Mouse (Mus musculus) heart, postnatal 0 days (tissue): ENCODE data around the gene Ctr9. TPM values are rescaled to one million over a fixed set of nuclear protein-coding genes. Genes with fewer than 3 reads are reported as not detected.

Experiments used
- ATAC-seq: fragments of 200-750 bp; cut with Nextera tagmentation; 2 replicates; pipeline ENCODE4 v1.8.0; 2017; ENCODE audit warnings: low read depth, moderate number of reproducible peaks, moderate library complexity; ENCODE audit not compliant: insufficient read depth
- DNase-seq: peaks from one replicate; pipeline ENCODE4 v3.0.0-alpha.2; 2016; ENCODE audit warnings: low spot score
- H3K27ac ChIP-seq: fragments of 300-500 bp; sonication (generic); 2 replicates; pipeline ENCODE4 v1.5.1; 2014; ENCODE audit warnings: low read depth, mild to moderate bottlenecking
- H3K27me3 ChIP-seq: fragments of 300-500 bp; sonication (generic); 2 replicates; pipeline ENCODE4 v1.6.1; 2014; ENCODE audit warnings: low read length, mixed read lengths; ENCODE audit not compliant: control insufficient read depth, insufficient read depth
- H3K36me3 ChIP-seq: fragments of 300-500 bp; sonication (generic); replicated peaks from 2 replicates; pipeline ENCODE4 v1.6.1; 2014; ENCODE audit warnings: low read length, mixed read lengths; ENCODE audit not compliant: control insufficient read depth, insufficient read depth
- H3K4me1 ChIP-seq: fragments of 300-500 bp; sonication (generic); 2 replicates; pipeline ENCODE4 v1.6.1; 2014; ENCODE audit warnings: antibody characterized with exemption; ENCODE audit not compliant: control insufficient read depth, insufficient read depth
- H3K4me2 ChIP-seq: fragments of 300-500 bp; sonication (generic); 2 replicates; pipeline ENCODE4 v1.6.1; 2014; ENCODE audit warnings: low read depth, mild to moderate bottlenecking, low read length, moderate library complexity
- H3K4me3 ChIP-seq: fragments of 300-500 bp; sonication (generic); 2 replicates; pipeline ENCODE4 v1.5.1; 2014; ENCODE audit warnings: low read depth, low read length
- H3K9ac ChIP-seq: fragments of 300-500 bp; sonication (generic); replicated peaks from 2 replicates; pipeline ENCODE4 v1.6.1; 2014; ENCODE audit warnings: low read depth, low read length, mixed read lengths
- H3K9me3 ChIP-seq: fragments of 300-500 bp; sonication (generic); replicated peaks from 2 replicates; pipeline ENCODE4 v1.6.1; 2016; ENCODE audit warnings: low read length; ENCODE audit not compliant: control insufficient read depth
- CTCF ChIP-seq: IDR thresholded peaks from 2 replicates; pipeline ENCODE4 v1.5.1; 2016; ENCODE audit warnings: antibody characterized with exemption, control low read depth, low read depth
- EP300 ChIP-seq: IDR thresholded peaks from 2 replicates; pipeline ENCODE4 v1.6.1; 2016; ENCODE audit warnings: antibody characterized with exemption, low read depth
- WGBS: fragments of 180-500 bp; shearing (Covaris S2); extraction: QIAGEN DNeasy Blood & Tissue Kit; methylation state at CpG from one replicate; pipeline ENCODE4 v1.1.7; 2014; 5-methylcytosine and 5-hydroxymethylcytosine counted together
- polyA plus RNA-seq: library from polyadenylated mRNA; unstranded; fragments of >200 nt; fragmentation: Nextera tagmentation; extraction: Ambion mirVana; gene quantifications from 2 replicates; pipeline ENCODE4 v1.2.1, GENCODE M21; 2015
- total RNA-seq: library from RNA; depleted of rRNA; stranded (reverse); fragments of >200 nt; gene quantifications from 2 replicates; pipeline ENCODE4 v1.2.3, GENCODE M21; 2014; ENCODE audit warnings: low replicate concordance

The Ctr9 gene
- total and polyA plus RNA-seq, 2 experiments from 2014 or later, result 11.6 to 30.4 TPM

DNA sequence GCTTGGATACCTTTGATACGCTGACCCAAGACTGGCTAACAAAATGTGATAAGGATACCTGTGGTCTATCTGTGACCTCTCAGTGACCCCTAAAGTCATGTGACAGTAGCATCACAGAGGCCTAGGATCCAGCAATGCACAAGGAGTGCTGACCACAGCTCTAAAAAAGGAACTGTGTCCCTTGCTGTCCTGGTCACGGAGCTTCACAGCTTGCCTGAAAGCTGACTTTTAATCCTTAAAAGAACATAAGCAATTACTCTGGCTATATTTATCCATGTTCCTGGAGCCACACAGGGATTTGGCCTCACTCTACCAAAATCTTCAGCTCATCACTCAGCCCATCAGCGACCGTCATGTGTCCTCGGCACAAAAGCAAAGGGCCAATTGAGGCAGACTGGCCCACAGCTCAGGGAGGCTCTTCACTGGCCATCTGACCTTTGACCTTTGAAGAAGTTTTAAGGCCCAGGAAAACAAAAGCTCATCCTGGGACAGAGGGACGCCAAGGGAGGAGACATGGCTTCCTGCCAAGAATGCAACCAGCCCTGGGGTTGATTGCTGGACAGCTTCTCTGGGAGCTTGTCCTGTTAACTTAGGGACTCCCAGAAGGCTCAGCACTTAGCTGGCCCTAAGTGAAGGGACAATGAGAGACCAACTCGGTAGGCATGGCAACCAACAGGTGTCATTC is 43.0 kb upstream of the Ctr9 start:
- WGBS, result 50% methylated on average over 7 of the region's 7 CpGs
- Histone ChIP-seq H3K4me1 (peaks cover 29% of the 10 kb centered on the region), H3K9ac (no peak overlapping the region), H3K4me3 (no peak overlapping the region), H3K9me3 (no peaks in the 10 kb centered on the region), H3K27me3 (no peaks in the 10 kb centered on the region), H3K36me3 (no peaks in the 10 kb centered on the region), H3K27ac (no peak overlapping the region), H3K4me2 (no peak overlapping the region)
- no peak for TF ChIP-seq EP300
- TF ChIP-seq CTCF, result no peak
- no peak for ATAC-seq
- no peak for DNase-seq

DNA sequence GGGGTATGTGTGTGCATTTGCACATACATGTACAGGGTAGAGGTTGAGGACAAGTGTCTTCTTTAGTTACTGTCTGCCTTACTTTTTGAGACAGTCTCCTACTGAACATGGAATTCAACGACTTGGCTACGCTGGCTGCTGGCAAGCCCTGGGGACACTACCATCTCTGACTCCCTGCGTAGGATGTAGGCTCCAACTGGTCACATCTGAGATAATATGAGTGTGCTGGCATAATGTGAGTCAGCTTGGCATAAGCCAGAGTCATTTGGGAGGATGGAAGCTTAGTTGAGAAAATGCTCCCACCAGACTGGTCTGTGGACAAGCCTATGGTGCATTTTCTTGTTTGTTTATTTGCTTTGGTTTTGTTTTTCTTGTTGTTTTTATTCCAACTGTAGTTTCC is 40.7 kb upstream of the Ctr9 start:
- Histone ChIP-seq H3K27ac (no peak overlapping the region), H3K36me3 (no peaks in the 10 kb centered on the region), H3K4me3 (no peak overlapping the region), H3K4me2 (no peak overlapping the region), H3K9me3 (no peaks in the 10 kb centered on the region), H3K9ac (no peak overlapping the region), H3K4me1 (peaks cover 26% of the 10 kb centered on the region), H3K27me3 (no peaks in the 10 kb centered on the region)
- 83% methylated on average over 3 of the region's 3 CpGs for WGBS
- DNase-seq (no peak), ATAC-seq (no peak)
- TF ChIP-seq CTCF (no peak), EP300 (no peak)

DNA sequence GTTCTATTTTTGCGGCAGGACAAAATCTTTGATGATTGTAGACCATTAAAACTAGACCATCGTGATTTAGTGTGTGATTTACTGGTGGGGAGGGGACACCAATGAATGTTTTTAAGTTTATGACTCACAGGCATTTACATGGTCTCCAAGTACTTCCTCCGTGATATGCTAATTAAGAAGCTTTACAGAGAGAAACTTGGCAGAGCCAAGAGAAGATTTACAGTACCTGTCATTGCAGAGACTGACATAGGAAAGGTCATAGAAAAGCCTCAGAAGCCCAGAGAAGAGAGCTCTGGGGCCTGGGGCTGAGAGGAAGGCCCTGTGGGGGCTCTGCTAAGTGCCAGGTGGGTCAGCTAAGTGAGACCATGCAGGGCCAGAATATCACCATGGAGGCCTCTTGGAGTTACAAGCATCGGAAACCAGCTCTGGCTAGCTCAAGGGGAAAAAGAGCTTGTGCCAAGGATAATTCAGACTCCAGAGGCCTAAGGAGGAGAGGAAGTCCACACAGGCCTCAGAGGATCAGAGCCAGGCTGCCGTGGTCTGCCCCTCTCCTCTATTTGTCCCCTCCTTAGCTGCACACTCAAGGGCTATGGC is 39.4 kb upstream of the Ctr9 start:
- ATAC-seq (0 out of 2 replicates have a peak, but pooled peaks have one; percentile 27), DNase-seq (peak; percentile 58)
- no peak for TF ChIP-seq CTCF
- no peak for TF ChIP-seq EP300
- Histone ChIP-seq H3K4me3 (no peak overlapping the region), H3K9me3 (no peaks in the 10 kb centered on the region), H3K36me3 (no peaks in the 10 kb centered on the region), H3K4me2 (no peak overlapping the region), H3K4me1 (peaks cover 26% of the 10 kb centered on the region), H3K27ac (peak overlapping the region; percentile 27; the same call in 1 of the 2 replicates), H3K27me3 (no peaks in the 10 kb centered on the region), H3K9ac (no peak overlapping the region)
- 35% methylated on average over 4 of the region's 5 CpGs for WGBS

DNA sequence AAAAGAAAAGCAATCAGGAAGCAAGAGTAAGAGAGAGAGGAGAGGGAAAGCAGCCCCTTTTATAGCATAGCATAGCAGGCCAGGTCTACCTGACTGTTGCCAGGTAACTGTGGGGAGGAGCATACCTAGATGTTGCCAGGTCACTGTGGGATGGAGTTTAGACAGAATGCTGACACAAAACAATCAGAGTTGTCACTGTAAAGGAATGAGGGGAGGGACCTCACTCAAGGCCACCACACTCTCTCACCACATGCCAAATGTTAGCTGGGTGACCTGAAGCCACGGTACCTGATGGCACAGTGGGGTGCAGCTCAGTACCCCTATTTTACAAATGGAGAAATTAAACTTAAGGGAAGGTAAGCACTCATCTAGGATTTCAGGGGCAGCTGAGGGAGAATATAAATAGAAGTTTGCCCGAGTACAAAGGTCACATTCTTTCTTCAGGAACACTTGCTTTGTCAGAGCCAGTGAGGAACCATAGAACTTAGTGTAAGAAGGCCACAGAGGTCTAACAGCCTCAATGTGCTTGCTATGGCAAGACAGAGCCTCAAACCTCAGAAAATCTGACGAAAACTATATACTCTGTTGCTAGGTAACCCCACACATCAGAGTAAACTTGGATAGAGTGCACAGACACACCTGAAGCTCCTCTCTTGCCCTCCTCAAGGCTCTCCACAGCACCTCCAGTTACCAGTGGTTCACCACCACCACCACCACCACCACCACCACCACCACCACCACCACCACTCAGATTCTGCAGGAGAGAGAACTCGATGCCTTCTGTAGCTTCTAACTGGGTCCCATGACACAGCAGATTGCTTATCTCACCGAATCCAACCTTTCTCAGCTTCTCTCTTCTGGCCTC is 38.2 kb upstream of the Ctr9 start:
- Histone ChIP-seq H3K27me3 (no peaks in the 10 kb centered on the region), H3K9ac (no peak overlapping the region), H3K4me1 (peaks cover 26% of the 10 kb centered on the region), H3K36me3 (no peaks in the 10 kb centered on the region), H3K27ac (no peak overlapping the region), H3K4me3 (no peak overlapping the region), H3K4me2 (no peak overlapping the region), H3K9me3 (no peaks in the 10 kb centered on the region)
- no peak for TF ChIP-seq EP300
- TF ChIP-seq CTCF, result no peak
- WGBS, result 46% methylated on average over 5 of the region's 5 CpGs
- DNase-seq (no peak), ATAC-seq (no peak)

DNA sequence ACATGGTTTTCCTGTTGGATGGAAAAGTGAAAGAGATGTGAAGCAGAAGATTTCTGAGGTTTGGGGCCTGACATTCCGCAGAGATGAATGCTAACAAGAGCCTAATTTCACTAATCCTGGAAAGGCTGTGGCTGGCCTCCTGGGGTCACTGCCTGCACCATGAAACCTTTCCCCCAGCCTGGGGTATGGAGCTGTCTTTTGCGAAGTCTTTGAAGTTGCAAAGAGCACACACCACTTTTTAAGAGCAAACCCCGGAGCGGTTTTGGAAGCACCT is 37.6 kb upstream of the Ctr9 start:
- no peaks in the 10 kb centered on the region for H3K9me3 ChIP-seq
- H3K36me3 ChIP-seq, result no peaks in the 10 kb centered on the region
- peaks cover 20% of the 10 kb centered on the region for H3K4me1 ChIP-seq
- H3K4me2 ChIP-seq, result no peak overlapping the region
- no peak overlapping the region for H3K9ac ChIP-seq
- TF ChIP-seq EP300 (no peak), CTCF (no peak)
- no peak for DNase-seq
- ATAC-seq, result no peak
- no peak overlapping the region for H3K27ac ChIP-seq
- WGBS, result 69% methylated on average over 4 of the region's 4 CpGs
- H3K27me3 ChIP-seq, result no peaks in the 10 kb centered on the region
- H3K4me3 ChIP-seq, result no peak overlapping the region
